ENCODE assay signal across 21 mouse cellular contexts in the genomic region with DNA sequence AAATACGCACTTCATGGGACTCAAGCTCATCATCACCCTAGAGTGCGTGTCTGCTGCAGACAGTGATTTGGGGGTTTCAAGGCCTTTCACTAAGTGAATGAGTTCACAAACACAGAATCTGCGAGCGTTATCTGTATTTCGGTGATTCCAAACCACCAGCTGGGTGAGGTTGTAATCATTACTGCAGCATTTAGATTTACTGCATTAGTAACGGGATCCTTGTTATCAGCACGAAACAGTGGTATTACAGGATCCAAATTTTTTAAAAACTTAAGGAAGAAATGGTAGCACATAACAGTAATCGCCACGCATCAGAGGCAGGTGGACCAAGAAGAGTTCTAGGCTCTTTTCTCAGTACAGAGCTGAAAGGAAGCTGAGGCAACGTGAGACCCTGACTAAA. TPM values are rescaled to one million over a fixed set of nuclear protein-coding genes. Genes with fewer than 3 reads are reported as not detected.
DNase-seq lines count a peak whose midpoint lies in the region; ATAC-seq and TF ChIP-seq lines count a peak whose summit lies in the region.
"Had no signal": no experiment of that assay in that cellular context is flagged by ENCODE, and none has a peak within 500 bp of the region (broad histone marks: within the 10 kb centered on the region; RNA-seq: fewer than 3 reads in every experiment).

No protein-coding gene starts in this region.

- no peak overlapping the region for H3K9ac ChIP-seq in liver, postnatal 0 days (replicated peaks)
- no peak overlapping the region for H3K9ac ChIP-seq in liver, embryonic 11.5 days (ENCODE audit: low read depth, low read length)
- H3K9ac ChIP-seq: embryonic facial prominence, embryonic 12.5 days; forebrain, embryonic 13.5 days; forebrain, embryonic 15.5 days; forebrain, postnatal 0 days had no signal

- WGBS in liver, postnatal 0 days (ENCODE audit: insufficient replicate concordance): 74% methylated on average over 10 of the region's 10 CpGs
- WGBS in liver, embryonic 11.5 days: 82% methylated on average over 10 of the region's 10 CpGs

- no peak for TF ChIP-seq CTCF in liver, postnatal 0 days (IDR thresholded peaks at IDR 0.05; ENCODE audit: low read depth)

- TF ChIP-seq EP300 in liver, postnatal 0 days (IDR thresholded peaks at IDR 0.05; ENCODE audit: low read depth): peak; percentile 48; the same call in 1 of the 2 replicates

- no peak for DNase-seq in liver, postnatal 0 days
- DNase-seq in liver, embryonic 11.5 days (ENCODE audit: low spot score): no peak
- no peak for DNase-seq in left cerebral cortex, postnatal 14 days (ENCODE audit: low spot score in 2 of 2)
- DNase-seq in adrenal gland, postnatal 25 days: no peak
- DNase-seq: adrenal gland, adult 2 months; adrenal gland, postnatal 10 days; adrenal gland, postnatal 36 days; B cell, adult 2 months; cerebellum, adult 11-12 months; cerebellum, adult 2 months; cerebellum, adult 9-10 months; cerebellum, postnatal 10 days; cerebellum, postnatal 25 days; forebrain, postnatal 0 days had no signal

- ATAC-seq in liver, postnatal 0 days: no peak
- no peak for ATAC-seq in liver, embryonic 11.5 days (replicated peaks; ENCODE audit: low FRiP score)
- ATAC-seq in megakaryocyte progenitor cell, adult 5-6 weeks (replicated peaks; ENCODE audit: poor library complexity): peak; percentile 57
- ATAC-seq: CD4-positive, CD25-positive, alpha-beta regulatory T cell, adult 4 months; forebrain, embryonic 13.5 days; forebrain, embryonic 15.5 days; forebrain, postnatal 0 days had no signal

- no peak overlapping the region for H3K4me2 ChIP-seq in liver, postnatal 0 days (ENCODE audit: low read depth, low read length)
- H3K4me2 ChIP-seq in liver, embryonic 11.5 days: no peak overlapping the region
- H3K4me2 ChIP-seq: embryonic facial prominence, embryonic 12.5 days; forebrain, embryonic 13.5 days; forebrain, embryonic 15.5 days had no signal

- intact Hi-C loops in left cerebral cortex, postnatal 14 days (cut with DNase I): no loop called here

- H3K4me3 ChIP-seq in liver, postnatal 0 days (ENCODE audit: low read depth, low read length): no peak overlapping the region
- H3K4me3 ChIP-seq in liver, embryonic 11.5 days (ENCODE audit: low read depth, low read length): no peak overlapping the region
- H3K4me3 ChIP-seq: embryonic facial prominence, embryonic 10.5 days; embryonic facial prominence, embryonic 12.5 days; forebrain, embryonic 13.5 days; forebrain, embryonic 15.5 days had no signal

- H3K36me3 ChIP-seq in liver, postnatal 0 days (replicated peaks; ENCODE audit: insufficient read depth, low read length): peaks cover 53% of the 10 kb centered on the region
- H3K36me3 ChIP-seq in liver, embryonic 11.5 days (ENCODE audit: control insufficient read depth, insufficient read depth, low read length): peaks cover 34% of the 10 kb centered on the region

- no peaks in the 10 kb centered on the region for H3K27me3 ChIP-seq in liver, postnatal 0 days (ENCODE audit: insufficient read depth, low read length)
- no peaks in the 10 kb centered on the region for H3K27me3 ChIP-seq in liver, embryonic 11.5 days (replicated peaks; ENCODE audit: control insufficient read depth, insufficient read depth, low read length)
- H3K27me3 ChIP-seq: CH12.LX; embryonic facial prominence, embryonic 12.5 days; forebrain, embryonic 13.5 days; forebrain, embryonic 15.5 days had no signal

- no peaks in the 10 kb centered on the region for H3K4me1 ChIP-seq in liver, postnatal 0 days (ENCODE audit: insufficient read depth)
- no peaks in the 10 kb centered on the region for H3K4me1 ChIP-seq in liver, embryonic 11.5 days (replicated peaks; ENCODE audit: control insufficient read depth, insufficient read depth, low read length)
- H3K4me1 ChIP-seq: embryonic facial prominence, embryonic 10.5 days; embryonic facial prominence, embryonic 12.5 days; forebrain, embryonic 13.5 days; forebrain, embryonic 15.5 days had no signal

- no peak overlapping the region for H3K27ac ChIP-seq in liver, postnatal 0 days (ENCODE audit: low read depth)
- H3K27ac ChIP-seq in liver, embryonic 11.5 days (ENCODE audit: low read depth, low read length): no peak overlapping the region
- H3K27ac ChIP-seq: embryonic facial prominence, embryonic 10.5 days; embryonic facial prominence, embryonic 12.5 days; forebrain, embryonic 13.5 days; forebrain, embryonic 15.5 days had no signal

- H3K9me3 ChIP-seq in liver, postnatal 0 days (ENCODE audit: low read length): no peaks in the 10 kb centered on the region
- H3K9me3 ChIP-seq in liver, embryonic 11.5 days (ENCODE audit: control insufficient read depth, low read length): no peaks in the 10 kb centered on the region
- H3K9me3 ChIP-seq: embryonic facial prominence, embryonic 10.5 days; embryonic facial prominence, embryonic 12.5 days; forebrain, embryonic 13.5 days; forebrain, embryonic 15.5 days had no signal

RNA-seq across cellular contexts. Expression of a gene that starts 12.4 kb away (rescaled TPM):
- 12.7 and 16.0 TPM in 2 replicates for polyA plus RNA-seq in liver, postnatal 0 days (2015; fragmentation: Nextera tagmentation; extraction: Ambion mirVana)
- 61.7 and 68.4 TPM in 2 replicates for polyA plus RNA-seq in liver, embryonic 11.5 days (2014; fragmentation: Nextera tagmentation; extraction: Ambion mirVana)
- total RNA-seq in megakaryocyte progenitor cell, adult 5-6 weeks (2015): 50.1 and 61.6 TPM in 2 replicates
- total RNA-seq in megakaryocyte progenitor cell, adult 5-6 weeks (2017): 83.3 and 121 TPM in 2 replicates
- total RNA-seq in left cerebral cortex, postnatal 14 days (2021): 10 to 100 TPM; 73.6 to 75.1 TPM
- 82.5 and 90.5 TPM in 2 replicates for total RNA-seq in adrenal gland, postnatal 25 days (2021)
